Mouse (Mus musculus): Measurements from ENCODE around the gene Klf16.
"Not testable (repeated sequence)": the region's sequence is repeated elsewhere in the genome, so short reads cannot be mapped to it uniquely, and the experiment has no call there.

Klf16 gene

GRCm38 (mm10) chr10:80606737-80607350 lies 29.7 kb upstream of the Klf16 start:
- CTCF ChIA-PET = no interaction called here

- CTCF ChIA-PET = no interaction called here
Observed at GRCm38 (mm10) chr10:80606306-80606705, 29.2 kb upstream of the Klf16 start.

GRCm38 (mm10) chr10:80605721-80606120 lies 28.6 kb upstream of the Klf16 start, which contains the start of gene Gm49322:
Gm49322 (plus strand) TSS chr10:80606021.
- CTCF ChIA-PET = not testable (repeated sequence)

GRCm38 (mm10) chr10:80604988-80605387 lies 27.9 kb upstream of the Klf16 start:
- CTCF ChIA-PET = no interaction called here

- CTCF ChIA-PET = no interaction called here
Observed at GRCm38 (mm10) chr10:80604001-80604509, 26.9 kb upstream of the Klf16 start.

- CTCF ChIA-PET = interaction anchor here (0.6 to 0.7 kb wide), 3 partner anchors 15 to 284 kb away, joined by 3 to 7 read pairs (median 3); no protein-coding TSS in a partner anchor
Observed at GRCm38 (mm10) chr10:80603364-80603763, 26.2 kb upstream of the Klf16 start.

GRCm38 (mm10) chr10:80602698-80603325 lies 25.7 kb upstream of the Klf16 start, which contains the start of the genes Scamp4 and Adat3:
Scamp4 (plus strand) TSS chr10:80602872.
Adat3 (plus strand) TSS chr10:80602880.
- CTCF ChIA-PET = interaction anchor here (0.6 to 0.7 kb wide), 3 partner anchors 15 to 284 kb away, joined by 3 to 7 read pairs (median 3); no protein-coding TSS in a partner anchor

GRCm38 (mm10) chr10:80596318-80596717 lies 19.2 kb upstream of the Klf16 start:
- CTCF ChIA-PET = no interaction called here

GRCm38 (mm10) chr10:80589879-80590854 lies 13.0 kb upstream of the Klf16 start, which contains the start of gene Abhd17a:
Abhd17a (minus strand) TSS chr10:80590341.
- CTCF ChIA-PET = interaction anchor here (0.6 kb wide), 1 partner anchor 23 kb away, joined by 3 read pairs; no protein-coding TSS in a partner anchor

GRCm38 (mm10) chr10:80589127-80589878 lies 12.2 kb upstream of the Klf16 start:
- CTCF ChIA-PET = interaction anchor here (0.6 kb wide), 1 partner anchor 22 kb away, joined by 3 read pairs; no protein-coding TSS in a partner anchor

- CTCF ChIA-PET = no interaction called here
Observed at GRCm38 (mm10) chr10:80587305-80587657, 10.2 kb upstream of the Klf16 start.

- CTCF ChIA-PET = interaction anchor here (0.6 kb wide), 1 partner anchor 56 kb away, joined by 3 read pairs; no protein-coding TSS in a partner anchor
Observed at GRCm38 (mm10) chr10:80586407-80587304, 9.5 kb upstream of the Klf16 start.

GRCm38 (mm10) chr10:80585581-80585980 lies 8.5 kb upstream of the Klf16 start:
- CTCF ChIA-PET = interaction anchor here (0.5 kb wide), 1 partner anchor 33 kb away, joined by 4 read pairs; no protein-coding TSS in a partner anchor

- CTCF ChIA-PET = interaction anchor here (0.5 to 0.9 kb wide), 3 partner anchors 33 to 150 kb away, joined by 3 to 18 read pairs (median 4); no protein-coding TSS in a partner anchor
Observed at GRCm38 (mm10) chr10:80584642-80585552, 7.8 kb upstream of the Klf16 start.

- CTCF ChIA-PET = interaction anchor here (0.6 to 0.9 kb wide), 2 partner anchors 87 to 151 kb away, joined by 3 to 18 read pairs; no protein-coding TSS in a partner anchor
Observed at GRCm38 (mm10) chr10:80584045-80584488, 6.9 kb upstream of the Klf16 start.

- CTCF ChIA-PET = no interaction called here
Observed at GRCm38 (mm10) chr10:80583047-80583446, 5.9 kb upstream of the Klf16 start.

GRCm38 (mm10) chr10:80578911-80579310 lies 1.8 kb upstream of the Klf16 start:
- CTCF ChIA-PET = interaction anchor here (0.6 to 1.6 kb wide), 4 partner anchors 12 to 151 kb away, joined by 3 read pairs; no protein-coding TSS in a partner anchor

GRCm38 (mm10) chr10:80578131-80578750 lies 1.1 kb upstream of the Klf16 start:
- CTCF ChIA-PET = interaction anchor here (0.6 to 1.6 kb wide), 6 partner anchors 12 to 150 kb away, joined by 3 read pairs; partner anchors contain the start of gene Rexo1

Measured in spleen, embryonic (tissue).